Mouse (Mus musculus) hindlimb bud, embryonic 11.5 days (tissue): ENCODE data around the gene Fpr-rs7.

ENCODE experiments used
- DNase-seq: peaks from one replicate; pipeline ENCODE4 v3.0.0-alpha.2; 2012; ENCODE audit warnings: low read depth, low spot score; ENCODE audit errors: extremely low spot score

Gene Fpr-rs7

DNA sequence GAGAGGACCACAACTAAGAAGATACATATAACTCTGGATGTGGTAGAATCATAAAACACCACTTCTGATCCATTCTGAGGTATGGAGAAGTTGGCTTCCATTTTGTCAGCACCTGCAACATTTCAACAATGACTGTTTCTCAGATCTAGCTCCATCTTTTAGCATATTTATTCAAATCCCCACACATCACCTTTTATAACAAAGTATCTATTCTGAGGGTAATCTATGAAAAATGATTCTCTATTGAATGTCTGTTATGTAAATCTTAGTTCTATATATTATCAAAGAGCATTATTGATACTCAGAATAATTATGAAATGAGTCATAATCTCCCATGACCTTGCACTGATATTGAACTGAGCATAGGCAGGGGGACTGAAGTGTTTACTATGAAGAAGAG lies at the start of gene Fpr-rs7:
Fpr-rs7 (minus strand) TSS at position 101 of the 400 bp plus-strand sequence.
- DNase-seq, result no peak

DNA sequence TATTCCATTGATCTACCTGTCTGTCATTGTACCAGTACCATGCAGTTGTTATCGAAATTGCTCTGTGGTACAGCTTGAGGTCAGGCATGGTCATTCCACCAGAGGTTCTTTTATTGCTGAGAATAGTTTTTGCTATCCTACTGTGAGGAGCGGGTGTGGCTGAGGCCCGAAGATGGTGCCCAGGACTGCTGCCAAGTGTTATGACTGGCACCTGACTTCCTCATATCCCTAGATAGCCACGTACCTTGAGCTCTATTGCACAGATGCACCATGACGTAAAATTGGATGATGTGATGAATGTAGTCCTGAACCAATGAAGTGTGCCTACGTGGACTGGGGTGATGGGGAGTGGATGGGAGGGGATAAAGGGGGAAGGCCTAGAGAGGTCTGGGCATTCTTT lies 39.9 kb downstream of the Fpr-rs7 start:
- no peak for DNase-seq

DNA sequence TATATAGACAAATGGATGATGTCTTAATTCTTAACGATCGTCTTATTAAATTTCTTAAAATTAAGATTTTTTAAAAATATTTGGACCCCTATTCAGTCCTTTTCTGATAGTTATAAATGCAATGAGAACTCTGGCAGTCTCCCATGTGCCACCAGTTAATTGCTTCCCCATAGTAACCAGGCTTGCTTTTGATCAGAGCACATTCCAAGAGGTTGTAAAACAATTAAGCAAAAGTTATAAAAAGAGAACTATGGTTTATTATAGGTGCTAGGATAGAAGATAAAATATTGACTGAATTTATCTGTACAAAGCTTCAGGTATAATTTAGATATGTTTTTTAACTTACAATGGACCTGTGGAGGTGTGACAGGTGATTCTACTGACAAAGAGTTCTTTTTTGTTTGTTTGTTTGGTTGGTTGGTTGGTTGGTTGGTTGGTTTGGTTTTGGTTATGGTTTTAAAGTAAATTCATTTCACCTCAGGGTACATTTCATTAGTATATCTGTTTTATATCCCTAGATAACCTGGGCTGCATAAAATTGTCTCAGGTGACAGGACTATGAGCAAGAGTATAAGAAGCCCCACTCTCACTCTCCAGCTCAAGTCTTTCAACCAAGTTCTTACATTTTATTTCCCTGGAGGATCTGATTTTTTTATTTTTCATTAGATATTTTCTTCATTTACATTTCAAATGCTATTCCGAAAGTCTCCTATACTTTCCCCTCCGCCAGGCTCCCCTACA lies 42.2 kb downstream of the Fpr-rs7 start:
- no peak for DNase-seq
